Mouse (Mus musculus): ENCODE measurements at regions not wholly inside any gene's neighbourhood (a gene's known extent, or its start where the extent isn't known, plus 50 kb on each side); places are given as distances from the start of the nearest gene placed in this dataset.

DNA sequence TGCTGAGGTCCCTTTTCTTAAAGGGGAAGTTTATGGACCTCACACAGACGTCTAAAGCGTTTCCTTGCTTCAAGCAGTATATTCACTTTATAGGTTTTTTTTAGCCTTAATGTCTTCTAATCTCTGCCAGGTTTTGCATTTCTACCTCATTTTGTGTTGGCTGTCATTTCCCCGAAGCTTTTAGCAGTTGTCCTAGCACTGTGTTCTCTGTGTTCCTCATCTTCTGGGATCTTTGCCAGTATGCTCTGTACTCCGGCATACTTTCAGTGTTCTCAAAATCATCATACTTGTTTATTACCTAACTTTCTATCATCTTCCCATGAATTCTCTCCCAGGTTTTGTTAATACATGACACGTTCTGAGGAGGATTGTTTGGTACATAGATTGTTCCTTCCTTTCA lies 333.5 kb upstream of the Lsamp start:
- DNase-seq, result no peak

DNA sequence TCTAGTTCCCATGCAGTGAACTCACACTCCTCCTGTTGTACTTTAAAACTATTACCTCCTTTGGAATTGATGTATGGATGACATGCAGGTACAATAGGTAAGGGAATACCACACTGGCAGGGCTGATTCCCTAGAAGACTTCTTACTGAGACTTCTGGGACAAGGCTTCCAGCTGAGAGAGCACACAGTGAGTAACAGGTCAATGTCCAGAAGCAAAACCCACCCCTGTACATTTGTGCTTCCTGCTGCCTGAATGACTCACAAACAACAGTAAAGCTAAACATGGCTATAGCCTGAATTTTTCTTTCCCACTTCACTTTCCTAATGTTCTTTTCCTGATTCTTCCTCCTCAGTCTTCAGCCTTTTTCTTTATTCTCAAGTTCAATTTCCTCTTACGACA lies 316.3 kb upstream of the Lsamp start:
- DNase-seq, result no peak

DNA sequence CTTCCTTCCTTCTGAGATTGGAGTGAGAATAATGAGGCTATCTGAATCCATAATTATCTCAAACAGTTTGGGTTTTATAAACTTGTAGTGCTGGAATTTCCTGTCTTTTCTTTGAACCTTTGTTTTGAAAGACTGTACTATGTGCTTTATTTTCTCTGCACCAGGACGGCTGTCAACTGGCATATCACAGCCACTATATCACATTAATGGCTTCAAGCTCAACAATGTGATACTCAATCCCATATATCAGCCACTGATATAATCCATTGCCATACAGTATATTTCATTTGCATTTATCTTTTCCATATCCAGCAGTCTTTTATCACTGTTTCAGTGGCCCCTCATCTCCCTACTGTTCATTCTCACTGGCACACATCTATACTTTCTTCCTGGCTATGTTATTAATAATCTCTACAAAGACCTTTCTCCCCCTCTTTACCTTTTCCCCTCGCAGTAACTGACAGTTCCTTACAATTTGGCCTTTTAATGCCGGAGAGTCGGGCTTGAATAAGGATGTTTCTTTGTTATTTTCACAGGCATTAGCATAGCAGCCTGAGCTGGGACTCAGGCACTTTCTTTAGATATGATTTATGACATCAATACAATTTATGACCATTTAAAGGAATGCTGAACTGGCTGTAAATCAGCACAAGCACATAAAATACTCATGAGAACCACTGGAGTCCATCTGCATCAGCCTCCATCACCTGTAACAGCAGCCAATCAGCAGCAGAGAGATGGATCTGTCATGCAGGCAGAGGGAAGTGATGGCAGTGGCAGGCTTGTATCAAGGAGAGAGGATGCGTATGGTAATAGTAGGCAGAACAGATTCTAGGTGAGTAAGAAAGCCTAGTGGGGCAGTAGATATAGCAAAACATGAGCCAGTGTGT lies 311.8 kb upstream of the Lsamp start:
- no peak for DNase-seq

DNA sequence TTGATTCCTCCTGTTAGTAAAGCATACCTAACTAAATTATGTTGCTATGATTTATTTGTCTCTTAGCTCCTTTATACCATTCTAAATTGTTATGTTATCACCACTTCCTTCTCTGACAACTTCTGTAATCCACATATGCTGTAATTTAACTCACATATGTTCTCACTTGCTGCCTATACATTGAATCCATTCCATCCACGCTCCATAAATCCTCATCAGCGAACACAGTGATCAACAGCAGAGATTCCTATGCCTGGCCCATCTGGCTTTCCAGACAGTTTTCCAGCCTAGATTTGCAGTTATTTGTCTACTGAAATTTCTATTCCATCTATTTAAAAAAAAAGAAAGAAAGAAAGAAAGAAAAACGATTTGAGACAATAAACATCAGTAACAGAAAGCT lies 308.4 kb upstream of the Lsamp start:
- DNase-seq, result no peak

DNA sequence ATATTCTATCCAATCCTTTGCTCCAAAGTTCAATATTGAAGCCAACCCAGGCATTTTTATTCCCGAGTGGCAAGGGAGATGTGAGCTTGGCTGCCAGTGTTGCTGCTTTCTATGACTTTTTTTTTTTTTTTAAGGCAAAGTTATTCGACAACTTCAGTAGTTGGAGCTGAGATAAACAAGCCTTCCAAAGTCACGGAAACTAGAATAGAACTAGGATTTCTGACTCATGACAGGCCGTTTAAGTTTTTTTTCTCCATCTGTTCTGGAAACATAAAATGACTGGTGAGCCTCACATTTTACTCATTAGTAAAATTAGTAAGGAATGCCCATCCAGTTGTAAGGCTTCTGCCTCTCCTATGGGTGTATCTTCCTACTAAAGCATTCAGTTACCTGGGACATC lies 305.9 kb upstream of the Lsamp start:
- no peak for DNase-seq

DNA sequence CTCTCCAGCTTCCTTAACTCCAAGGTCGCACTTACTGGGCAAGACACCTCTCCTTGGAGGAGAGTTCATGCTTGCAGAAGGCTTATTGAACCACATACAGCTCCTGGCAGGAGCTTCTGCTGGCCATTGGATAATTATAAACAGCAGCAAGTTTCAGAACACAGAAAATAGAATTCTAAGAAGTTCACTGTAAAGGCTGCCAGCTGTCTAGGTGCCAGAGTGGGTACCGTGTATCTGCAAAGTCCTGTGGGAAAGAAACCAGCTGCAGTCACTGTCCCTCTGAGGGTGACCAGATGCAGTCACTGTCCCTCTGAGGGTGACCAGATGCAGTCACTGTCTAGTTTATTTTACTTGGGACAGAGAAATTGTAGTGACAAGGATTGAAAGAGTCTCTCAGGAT lies 291.1 kb upstream of the Lsamp start:
- peak; percentile 2 for DNase-seq

DNA sequence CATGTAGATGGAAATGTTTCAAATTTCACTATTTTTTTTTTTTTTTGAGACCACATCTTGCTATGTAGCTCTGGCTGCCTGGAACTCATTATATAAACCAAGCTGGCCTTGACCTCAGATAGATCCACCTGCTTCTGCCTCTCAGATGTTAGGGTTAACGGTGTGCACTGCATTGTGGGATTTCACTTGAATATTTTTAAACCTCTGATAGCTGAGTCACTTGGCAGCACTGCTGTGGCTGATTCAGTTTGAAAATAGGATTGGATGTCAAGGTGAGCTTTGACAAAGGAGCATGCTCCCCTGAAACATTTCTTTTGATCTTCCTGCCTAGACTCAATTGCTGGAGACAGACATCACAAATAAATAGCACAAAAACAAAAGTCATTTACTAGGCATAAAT lies 288.3 kb upstream of the Lsamp start:
- no peak for DNase-seq

DNA sequence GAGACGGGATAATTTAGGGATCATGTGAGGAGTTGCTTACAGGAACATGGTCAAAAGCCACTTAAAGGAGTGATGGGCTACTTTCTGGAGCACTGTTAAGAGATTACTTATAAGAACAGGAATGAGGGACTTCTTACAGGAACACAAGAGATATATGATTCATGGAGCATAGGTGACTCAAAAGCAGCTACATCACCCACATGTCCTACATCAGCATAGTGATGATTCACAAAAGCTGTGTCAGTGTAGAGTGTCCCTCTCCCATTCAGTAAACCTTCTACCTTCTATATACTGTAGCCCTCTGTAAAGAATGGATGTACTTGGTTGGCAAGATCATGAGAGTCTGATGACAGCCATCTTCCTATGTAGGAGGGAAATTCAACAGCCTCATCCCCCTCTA lies 285.0 kb upstream of the Lsamp start:
- no peak for DNase-seq

DNA sequence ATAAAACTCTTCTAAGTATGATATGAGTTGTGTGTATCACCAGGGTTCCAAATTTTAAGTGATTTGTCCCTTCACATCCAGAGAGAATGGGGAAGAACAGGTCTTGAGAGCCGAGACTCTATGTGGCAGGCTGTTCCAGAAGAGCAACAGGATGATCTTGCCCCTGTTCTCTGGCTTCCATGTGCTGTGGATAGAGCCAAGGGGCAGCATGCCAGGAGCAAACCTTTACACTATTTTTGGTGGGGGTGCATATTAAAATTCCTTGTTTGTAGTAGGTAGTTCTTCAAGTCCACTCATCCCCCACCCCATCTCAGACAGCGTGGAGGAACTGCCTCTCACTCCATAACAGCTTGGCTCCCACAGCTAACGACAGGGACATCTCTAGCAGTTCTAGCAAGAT lies 278.0 kb upstream of the Lsamp start:
- DNase-seq, result no peak

DNA sequence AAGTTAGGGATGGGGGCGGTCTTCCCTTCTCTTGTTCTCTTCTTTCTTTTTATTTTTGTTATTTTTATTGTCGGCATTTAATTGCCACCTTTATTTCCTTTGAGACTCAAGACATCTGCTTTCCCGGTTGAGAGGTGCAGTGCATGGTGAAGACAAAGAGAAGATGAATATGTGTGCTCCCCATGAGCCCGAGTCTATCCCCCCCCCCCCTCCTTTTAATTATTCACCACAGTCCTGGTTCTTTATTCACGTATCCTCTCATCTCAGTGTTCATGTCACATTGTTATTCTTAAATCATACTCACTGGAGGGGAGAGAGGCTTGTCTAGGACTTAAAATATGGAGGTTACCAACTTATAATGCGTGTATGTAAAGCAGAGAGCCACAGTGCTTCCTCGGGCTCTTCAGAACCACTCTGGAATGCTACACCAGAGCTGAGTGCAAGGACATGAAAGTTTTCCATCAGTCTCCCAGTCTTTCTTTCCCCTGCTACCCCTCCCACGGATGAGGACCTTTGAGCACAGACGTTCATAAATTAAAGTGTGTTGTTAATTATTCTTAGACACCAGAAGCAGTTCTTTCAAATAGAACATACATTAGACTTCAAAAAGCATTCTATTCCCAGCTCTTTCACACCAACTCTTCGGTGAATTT lies 274.6 kb upstream of the Lsamp start:
- peak; percentile 31 for DNase-seq

DNA sequence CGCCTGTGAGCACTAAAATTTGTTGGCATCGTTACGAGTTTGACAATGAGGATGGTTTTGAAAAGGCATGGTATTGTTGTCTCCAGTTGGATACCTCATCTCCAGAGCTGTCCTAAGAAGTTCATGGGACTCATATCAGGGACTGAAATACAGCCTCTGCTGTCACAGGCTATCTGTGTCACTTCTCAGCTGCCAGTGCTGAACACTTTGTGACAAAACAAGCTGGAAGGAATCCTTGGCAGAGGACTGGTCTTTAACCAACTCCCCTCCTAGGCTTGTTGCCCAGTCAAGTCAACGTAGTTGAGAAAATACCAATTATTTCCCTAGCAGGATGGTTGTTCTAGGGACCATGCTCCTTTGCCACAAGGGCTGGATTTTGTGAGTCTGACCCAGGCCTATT lies 256.6 kb upstream of the Lsamp start:
- no peak for DNase-seq

DNA sequence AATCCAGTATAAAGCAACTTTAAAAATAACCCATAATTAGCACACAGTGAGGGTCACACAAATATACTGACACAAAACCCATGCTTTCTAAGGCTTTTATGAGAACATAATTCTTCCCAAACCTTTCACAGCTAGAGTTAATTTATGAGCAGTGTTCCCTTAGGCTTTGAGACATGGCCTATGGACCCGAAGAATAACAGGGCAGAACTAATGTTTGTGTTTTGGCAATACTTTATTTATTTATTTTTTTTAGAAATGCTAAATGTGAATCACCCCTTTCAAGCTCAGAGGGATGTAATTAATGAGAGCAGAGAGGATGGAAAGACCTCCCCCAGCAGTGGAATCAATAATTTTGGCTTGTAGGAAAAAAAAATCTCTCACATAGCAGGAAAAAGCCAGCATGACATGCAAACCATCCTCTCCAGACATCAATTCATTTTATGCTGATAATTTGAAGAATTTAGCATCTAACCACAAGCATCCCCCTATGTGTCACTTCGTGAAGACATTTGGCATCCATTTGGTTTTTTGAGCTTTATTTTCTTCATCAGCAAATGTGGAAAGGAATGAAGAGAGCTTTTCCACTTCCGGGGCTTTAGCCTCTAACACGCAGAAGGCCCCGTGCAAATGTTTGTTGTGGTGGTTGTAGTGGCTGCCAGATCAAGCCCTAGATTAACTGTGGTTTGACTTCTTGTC lies 238.0 kb upstream of the Lsamp start:
- peak; percentile 37 for DNase-seq

DNA sequence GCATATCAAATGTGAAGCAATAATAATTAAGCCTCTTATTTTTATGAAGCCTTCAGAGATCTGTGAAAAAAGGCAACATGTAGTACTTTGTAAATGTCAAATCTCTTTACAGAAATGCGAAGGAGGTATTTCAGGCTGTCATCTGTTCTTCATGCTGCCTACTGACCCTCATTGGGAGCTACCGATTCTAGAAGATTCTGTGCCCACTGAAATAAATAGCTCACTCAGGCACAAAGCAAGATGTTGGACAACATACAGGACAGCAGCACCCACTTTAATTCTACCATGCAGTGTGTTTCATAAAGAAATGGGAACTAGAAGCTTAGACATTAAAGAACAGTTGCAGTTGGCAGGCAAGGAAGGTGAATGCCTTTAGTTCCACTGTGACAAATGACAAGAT lies 232.4 kb upstream of the Lsamp start:
- DNase-seq, result no peak

DNA sequence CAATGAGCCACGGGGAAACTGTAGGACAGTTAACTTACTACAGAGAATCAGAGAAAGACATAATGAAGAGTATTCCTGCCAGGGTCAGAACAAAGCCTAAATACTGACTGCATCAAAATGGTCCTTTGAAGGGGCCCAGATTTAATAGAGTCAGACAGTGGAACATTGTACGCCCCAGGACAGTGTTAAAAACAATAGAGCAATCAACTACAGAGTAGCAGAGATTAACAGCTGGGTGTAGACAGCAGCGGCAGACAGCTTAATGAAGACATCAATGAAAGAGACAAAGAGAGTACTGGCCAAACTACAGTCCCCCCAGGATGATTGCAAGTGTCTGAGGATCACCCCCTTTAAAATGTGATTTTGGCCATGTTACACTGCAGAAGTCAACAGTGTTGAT lies 183.1 kb upstream of the Lsamp start:
- DNase-seq, result no peak

DNA sequence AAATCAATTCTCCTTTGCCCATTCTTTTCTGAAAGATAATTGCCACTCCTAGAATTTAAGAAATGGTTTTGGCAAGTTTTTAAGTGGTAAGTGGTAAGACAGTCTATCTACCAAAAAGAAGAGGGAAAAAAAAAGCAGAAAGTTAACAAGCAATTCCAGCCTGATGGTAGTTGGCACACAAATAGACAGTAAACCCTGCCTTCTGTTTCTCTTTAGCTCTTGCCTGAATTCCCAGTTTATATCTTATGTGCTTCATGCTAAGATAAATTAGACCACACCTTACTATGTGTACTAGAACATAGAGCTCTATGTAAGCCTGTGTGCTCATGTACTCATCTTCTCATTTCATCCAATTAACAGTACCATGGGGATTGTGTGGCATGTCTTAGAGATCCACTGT lies 164.0 kb upstream of the Lsamp start:
- DNase-seq, result no peak

DNA sequence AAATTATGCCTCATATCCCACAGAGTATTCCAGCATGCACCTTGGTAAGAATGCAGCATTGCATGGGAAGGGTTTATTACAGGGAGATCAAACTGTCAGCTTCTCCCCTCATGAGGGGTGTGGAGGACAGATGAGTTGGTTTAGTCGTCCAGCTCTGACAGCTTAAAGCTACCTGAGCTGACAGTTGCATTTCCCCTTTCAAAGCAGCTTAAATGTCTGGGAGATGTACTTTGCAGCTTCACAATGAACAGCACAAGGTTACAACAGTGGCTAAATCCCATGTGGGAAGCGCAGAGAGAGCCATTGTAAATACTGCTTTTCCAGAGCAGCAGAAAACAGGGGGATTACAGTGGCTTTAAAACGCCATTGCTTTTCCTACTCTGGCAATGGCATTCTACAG lies 149.9 kb upstream of the Lsamp start:
- DNase-seq, result no peak

DNA sequence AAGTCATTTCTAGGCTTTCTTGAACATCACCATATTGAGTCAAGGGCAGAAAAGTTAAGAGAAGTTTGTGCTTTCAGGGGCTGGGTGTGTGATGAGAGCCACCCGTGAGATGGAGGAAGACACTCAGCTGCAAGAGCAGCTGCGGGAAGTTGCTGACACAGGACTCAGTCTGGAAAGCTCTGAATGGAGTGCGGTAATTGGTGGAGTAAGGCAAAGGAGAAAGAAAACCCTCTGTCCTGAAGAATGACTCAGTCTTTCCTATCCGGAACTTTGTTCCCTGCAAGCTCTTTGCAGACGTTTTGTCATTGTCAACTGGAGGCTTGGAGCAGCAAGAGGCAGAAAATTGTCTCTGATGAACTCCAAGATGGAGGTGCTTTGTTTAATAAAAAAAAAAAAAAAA lies 102.6 kb upstream of the Lsamp start:
- no peak for DNase-seq

DNA sequence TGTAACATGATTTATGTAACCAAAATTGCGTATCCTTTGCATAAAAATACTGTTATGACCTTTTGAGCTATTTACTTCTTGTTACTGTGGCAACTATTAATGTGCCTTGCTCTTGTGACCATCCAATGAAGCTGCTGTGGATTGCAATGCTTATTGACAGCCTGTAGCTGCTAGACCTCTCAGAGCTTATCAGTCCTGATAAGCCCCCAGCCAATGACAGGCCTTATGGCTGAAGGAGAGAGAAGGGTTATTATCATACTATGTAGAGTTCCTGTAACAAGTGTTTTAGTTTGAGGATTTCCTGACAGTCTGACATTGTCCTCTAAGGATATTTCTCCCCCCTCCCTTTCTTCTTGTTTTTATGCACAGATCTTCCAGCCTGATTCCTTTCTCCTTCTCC lies 96.2 kb upstream of the Lsamp start:
- DNase-seq, result no peak
